Mouse (Mus musculus) hindbrain, embryonic 10.5 days (tissue): Measurements from ENCODE around the gene Arap2. TPM values are rescaled to one million over a fixed set of nuclear protein-coding genes. Genes with fewer than 3 reads are reported as not detected.
"Not testable (repeated sequence)": the region's sequence is repeated elsewhere in the genome, so short reads cannot be mapped to it uniquely, and the experiment has no call there.

Experiments
- DNase-seq: peaks from one replicate; pipeline ENCODE4 v3.0.0-alpha.2; 2017; ENCODE audit warnings: low spot score
- H3K27ac ChIP-seq: fragments of 300-500 bp; sonication (generic); 2 replicates; pipeline ENCODE4 v1.5.1; 2016; ENCODE audit warnings: mild to moderate bottlenecking, moderate library complexity
- H3K27me3 ChIP-seq: fragments of 300-500 bp; sonication (generic); 2 replicates; pipeline ENCODE4 v1.6.1; 2016; ENCODE audit warnings: mild to moderate bottlenecking; ENCODE audit not compliant: poor library complexity, insufficient read depth, severe bottlenecking
- H3K36me3 ChIP-seq: fragments of 300-500 bp; sonication (generic); 2 replicates; pipeline ENCODE4 v1.6.1; 2016; ENCODE audit warnings: mild to moderate bottlenecking, moderate library complexity
- H3K4me1 ChIP-seq: fragments of 300-500 bp; sonication (generic); replicated peaks from 2 replicates; pipeline ENCODE4 v1.6.1; 2016; ENCODE audit warnings: mild to moderate bottlenecking
- H3K4me3 ChIP-seq: fragments of 300-500 bp; sonication (generic); 2 replicates; pipeline ENCODE4 v1.5.1; 2016; ENCODE audit warnings: mild to moderate bottlenecking, moderate library complexity
- H3K9me3 ChIP-seq: fragments of 300-500 bp; sonication (generic); 2 replicates; pipeline ENCODE4 v1.6.1; 2016; ENCODE audit warnings: mild to moderate bottlenecking, moderate library complexity
- WGBS: fragments of 180-500 bp; shearing (Covaris S2); methylation state at CpG from one replicate; pipeline ENCODE4 v1.1.7; 2016; 5-methylcytosine and 5-hydroxymethylcytosine counted together
- polyA plus RNA-seq: library from polyadenylated mRNA; unstranded; fragments of >200 nt; fragmentation: Nextera tagmentation; extraction: Ambion mirVana; gene quantifications from 2 replicates; pipeline ENCODE4 v1.2.1, GENCODE M21; 2016

The Arap2 gene
- polyA plus RNA-seq, 1 experiment from 2014 or later = 0.77 TPM

DNA sequence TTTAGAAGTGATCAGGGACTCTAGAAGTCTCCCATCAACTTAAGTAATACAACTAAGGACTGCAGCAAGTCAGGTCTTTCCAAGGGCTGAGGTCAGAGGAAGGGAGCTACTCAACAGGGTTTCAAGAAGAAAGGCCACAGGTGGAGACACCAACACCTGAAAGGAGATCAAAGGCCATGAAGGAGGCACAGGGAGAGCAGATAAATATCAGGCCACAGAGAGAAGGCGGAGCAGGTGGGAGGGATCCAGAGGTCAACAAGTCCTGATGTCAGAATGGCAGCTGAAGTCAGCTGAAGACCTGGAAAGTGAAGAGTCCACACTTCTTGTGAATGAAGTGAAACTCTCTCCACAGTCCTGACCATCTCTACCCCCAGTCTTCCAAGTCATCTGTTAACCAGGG is 2.9 kb downstream of the Arap2 start:
- Histone ChIP-seq H3K27ac (no peak overlapping the region), H3K36me3 (no peaks in the 10 kb centered on the region), H3K4me3 (no peak overlapping the region), H3K27me3 (peaks cover 17% of the 10 kb centered on the region), H3K4me1 (peaks cover 2% of the 10 kb centered on the region; the same call in 1 of the 2 replicates), H3K9me3 (no peaks in the 10 kb centered on the region)
- WGBS = 90% methylated on average over 1 of the region's 1 CpGs
- DNase-seq = no peak

DNA sequence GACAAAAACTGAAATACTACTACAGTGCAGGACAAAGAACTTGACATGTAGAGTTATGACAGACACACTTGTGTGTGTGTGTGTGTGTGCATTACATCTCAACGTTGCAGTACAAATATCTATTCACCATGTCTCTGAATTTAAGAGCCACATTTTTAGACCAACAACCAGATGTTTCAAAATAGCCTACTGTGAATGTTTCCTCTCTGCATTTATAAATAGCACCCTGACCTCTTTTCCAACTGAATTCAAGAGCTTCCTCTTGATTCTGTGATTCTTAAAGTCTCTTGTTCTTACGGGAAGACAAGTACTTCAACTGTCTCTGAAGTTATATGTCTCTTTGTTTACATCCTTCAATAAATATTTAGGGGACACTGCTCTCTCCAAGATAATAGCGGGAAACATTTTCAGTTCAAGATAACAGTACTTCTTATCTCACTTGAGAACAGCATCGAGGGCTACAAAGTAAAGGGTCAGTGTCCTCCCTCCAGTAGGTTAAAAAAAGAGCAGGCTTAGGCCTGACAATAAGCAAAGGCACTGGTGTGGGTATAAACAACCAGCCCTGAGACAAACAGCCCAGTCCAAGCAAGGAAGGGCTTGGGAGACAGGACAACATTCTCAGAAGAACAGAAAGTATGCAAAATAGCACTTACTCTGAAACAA is 3.5 kb downstream of the Arap2 start:
- WGBS = 77% methylated on average over 4 of the region's 4 CpGs
- H3K36me3 ChIP-seq = no peaks in the 10 kb centered on the region
- no peak for DNase-seq
- H3K9me3 ChIP-seq = no peaks in the 10 kb centered on the region
- H3K27me3 ChIP-seq = peaks cover 17% of the 10 kb centered on the region
- no peak overlapping the region for H3K4me3 ChIP-seq
- H3K4me1 ChIP-seq = peaks cover 2% of the 10 kb centered on the region; the same call in 1 of the 2 replicates
- H3K27ac ChIP-seq = no peak overlapping the region

DNA sequence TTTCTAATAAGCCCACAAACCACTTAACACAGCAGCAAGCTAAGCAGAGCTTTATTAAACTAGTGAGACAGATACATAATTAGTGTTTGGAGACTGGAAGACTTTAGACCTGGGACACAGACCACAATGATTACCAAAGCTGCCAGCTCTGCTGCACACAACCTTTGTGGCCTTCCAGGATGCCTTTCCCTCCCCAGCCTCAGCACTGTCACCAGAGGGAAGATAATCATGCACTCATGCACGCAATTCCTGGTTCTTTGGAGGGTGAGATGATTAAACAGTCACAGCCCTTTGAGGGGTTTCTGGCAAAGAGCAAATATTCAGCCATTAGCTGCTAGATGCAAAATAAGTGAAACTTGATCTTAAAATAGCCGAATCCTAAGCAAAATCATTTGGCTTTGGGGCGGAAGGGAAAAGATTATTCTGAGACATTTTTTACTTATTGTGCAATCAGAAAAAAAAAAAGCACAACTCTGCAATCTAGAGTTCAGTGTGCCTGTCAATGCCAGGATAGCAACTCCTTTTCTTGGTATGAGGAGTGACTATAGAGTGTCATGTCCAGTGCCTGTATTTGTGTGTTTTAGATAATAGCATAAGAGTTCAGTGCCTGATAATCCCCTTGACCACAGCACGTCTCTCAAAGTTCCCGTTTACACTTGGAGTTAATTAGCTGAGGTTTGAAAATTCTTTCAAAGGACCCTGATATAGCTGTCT is 5.0 kb downstream of the Arap2 start:
- no peaks in the 10 kb centered on the region for H3K36me3 ChIP-seq
- no peak overlapping the region for H3K4me3 ChIP-seq
- no peak overlapping the region for H3K27ac ChIP-seq
- no peaks in the 10 kb centered on the region for H3K9me3 ChIP-seq
- H3K27me3 ChIP-seq = peaks cover 9% of the 10 kb centered on the region
- DNase-seq = no peak
- 65% methylated on average over 5 of the region's 5 CpGs for WGBS
- 0 out of 2 replicates have a peak, but pooled peaks cover 2% of the 10 kb centered on the region for H3K4me1 ChIP-seq

DNA sequence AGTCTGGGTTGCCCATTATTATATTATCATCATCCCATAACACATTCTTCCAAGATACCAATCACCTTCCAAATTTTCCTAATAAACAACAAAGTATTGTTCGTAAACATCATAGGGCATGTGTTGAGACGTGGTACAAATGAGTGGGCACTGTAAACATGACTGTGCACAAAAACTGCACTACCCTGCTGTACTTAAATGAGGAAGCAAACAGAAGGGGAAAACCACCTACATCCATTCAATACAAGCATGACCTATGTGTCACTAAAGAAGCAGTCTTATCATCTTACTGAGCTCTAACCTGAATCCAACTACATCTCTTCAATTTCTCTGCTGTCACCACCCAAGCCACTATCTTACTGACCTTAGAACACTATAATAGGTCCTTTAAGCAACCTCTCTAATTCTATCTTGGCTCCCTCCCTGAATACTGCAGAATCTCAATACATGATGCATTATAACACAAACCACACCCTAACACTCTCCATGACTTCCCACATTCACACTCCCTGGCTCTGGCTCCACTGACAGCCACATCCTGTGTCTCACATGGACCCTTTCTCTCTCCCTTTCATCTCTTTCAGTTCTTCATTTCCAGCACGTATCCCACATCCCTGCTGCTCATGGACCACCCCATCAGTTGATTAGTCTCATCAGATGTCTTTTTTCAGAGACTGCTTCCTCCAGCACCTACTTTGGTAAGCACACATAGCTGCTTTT is 10.0 kb downstream of the Arap2 start:
- Histone ChIP-seq H3K36me3 (no peaks in the 10 kb centered on the region), H3K4me1 (peaks cover 7% of the 10 kb centered on the region; the same call in 1 of the 2 replicates), H3K4me3 (no peak overlapping the region), H3K27me3 (no peaks in the 10 kb centered on the region), H3K9me3 (no peaks in the 10 kb centered on the region), H3K27ac (no peak overlapping the region)
- DNase-seq = no peak
- WGBS = 81% methylated on average over 3 of the region's 3 CpGs

DNA sequence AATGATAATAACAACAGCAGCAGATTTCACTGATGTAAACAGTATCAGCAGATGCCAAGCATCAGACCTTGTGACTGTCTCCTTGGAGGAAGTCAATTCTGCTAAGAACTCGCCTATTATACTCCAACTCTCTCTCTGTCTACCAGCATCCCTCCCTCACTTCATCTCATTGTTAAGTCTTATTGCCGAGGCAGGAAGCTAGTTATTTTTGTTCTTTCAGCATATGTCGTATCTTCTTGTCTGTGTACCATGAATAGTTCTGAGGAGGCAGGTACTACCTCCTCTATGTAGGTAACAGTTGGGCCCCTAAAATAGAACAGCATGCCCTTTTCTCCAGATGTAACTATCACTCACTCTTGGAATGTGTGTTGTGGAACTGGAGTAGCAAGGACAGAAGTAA is 13.0 kb downstream of the Arap2 start:
- Histone ChIP-seq H3K4me1 (peaks cover 7% of the 10 kb centered on the region; the same call in 1 of the 2 replicates), H3K27me3 (no peaks in the 10 kb centered on the region), H3K27ac (no peak overlapping the region), H3K4me3 (no peak overlapping the region), H3K36me3 (no peaks in the 10 kb centered on the region), H3K9me3 (no peaks in the 10 kb centered on the region)
- WGBS = 81% methylated on average over 3 of the region's 3 CpGs
- DNase-seq = no peak

DNA sequence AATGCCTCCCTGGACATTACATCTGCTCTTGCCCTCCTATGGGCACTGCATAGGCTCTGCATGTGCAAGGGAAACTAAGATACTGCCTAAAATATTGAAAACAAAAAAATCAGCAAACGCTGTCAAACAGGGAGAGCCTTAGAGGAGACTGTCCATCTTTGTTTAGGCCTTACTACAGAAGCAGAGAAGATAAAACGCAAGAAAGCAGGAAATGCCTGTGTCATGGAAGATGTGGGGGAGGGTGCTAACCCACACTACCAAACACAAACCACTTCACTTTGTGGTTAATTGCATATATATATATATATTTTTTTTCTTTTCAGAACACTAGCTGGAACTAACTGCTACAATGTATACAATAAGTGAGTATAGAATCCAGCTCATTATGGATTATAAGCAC is 14.3 kb downstream of the Arap2 start:
- Histone ChIP-seq H3K4me3 (no peak overlapping the region), H3K9me3 (no peaks in the 10 kb centered on the region), H3K27me3 (no peaks in the 10 kb centered on the region), H3K4me1 (peaks cover 7% of the 10 kb centered on the region; the same call in 1 of the 2 replicates), H3K36me3 (no peaks in the 10 kb centered on the region), H3K27ac (no peak overlapping the region)
- WGBS = 68% methylated on average over 2 of the region's 2 CpGs
- DNase-seq = no peak

DNA sequence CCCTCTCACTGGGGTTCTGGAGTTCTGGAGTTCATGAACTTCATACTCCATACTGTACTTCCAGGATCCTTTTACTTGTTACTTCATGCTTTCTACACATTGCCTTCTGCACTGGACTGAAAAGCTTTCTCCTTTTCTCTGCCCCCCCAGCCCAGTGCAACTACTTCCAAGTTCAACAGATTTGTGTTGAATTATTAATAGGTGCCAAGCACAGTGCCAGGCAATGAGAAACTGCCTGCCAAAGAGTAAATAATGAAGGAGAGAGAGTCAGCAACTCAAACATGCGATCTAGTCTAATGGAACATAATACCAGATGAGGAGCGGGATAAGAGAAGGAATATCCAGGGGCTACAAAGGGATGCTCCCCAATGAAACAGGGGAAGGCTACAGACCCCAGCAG is 17.8 kb downstream of the Arap2 start:
- Histone ChIP-seq H3K27me3 (no peaks in the 10 kb centered on the region), H3K9me3 (no peaks in the 10 kb centered on the region), H3K36me3 (no peaks in the 10 kb centered on the region), H3K4me3 (no peak overlapping the region), H3K27ac (no peak overlapping the region), H3K4me1 (peaks cover 7% of the 10 kb centered on the region; the same call in 1 of the 2 replicates)
- WGBS = 97% methylated on average over 2 of the region's 2 CpGs
- DNase-seq = no peak

DNA sequence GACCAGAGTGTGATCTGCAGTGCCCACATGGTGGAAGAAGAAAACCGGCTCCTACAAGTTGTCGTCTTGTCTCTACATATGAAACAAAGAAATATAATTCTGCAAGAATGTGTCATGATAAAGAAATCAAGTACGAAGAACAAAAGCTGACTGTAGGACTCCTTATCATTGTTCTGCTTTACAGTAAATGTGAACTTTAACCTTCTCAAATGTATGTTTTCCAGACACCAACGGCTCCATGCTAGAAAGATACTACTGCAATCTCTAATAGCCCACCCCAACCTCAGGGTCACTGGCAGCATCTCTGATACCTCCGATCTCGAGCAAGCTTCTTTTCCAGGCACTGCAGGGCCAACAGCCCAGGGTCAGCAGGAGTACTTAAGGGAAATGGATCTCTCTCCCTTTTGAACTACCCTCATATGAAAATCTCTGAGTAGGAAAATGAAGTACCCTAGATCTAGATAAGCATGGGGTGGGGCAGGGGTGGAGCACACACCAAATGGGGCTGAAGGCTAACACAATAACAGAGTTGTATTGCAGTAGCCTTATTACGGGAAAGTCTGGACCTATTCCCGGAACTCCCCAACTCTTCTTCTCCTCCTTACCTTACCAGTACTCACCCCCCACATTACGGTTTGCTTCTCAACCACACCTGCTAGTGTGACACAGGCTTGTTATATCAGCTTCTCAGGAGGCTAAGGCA is 22.6 kb downstream of the Arap2 start:
- Histone ChIP-seq H3K27ac (no peak overlapping the region), H3K9me3 (no peaks in the 10 kb centered on the region), H3K4me1 (no peaks in the 10 kb centered on the region), H3K4me3 (no peak overlapping the region), H3K36me3 (no peaks in the 10 kb centered on the region), H3K27me3 (no peaks in the 10 kb centered on the region)
- WGBS = 91% methylated on average over 9 of the region's 9 CpGs
- DNase-seq = no peak

DNA sequence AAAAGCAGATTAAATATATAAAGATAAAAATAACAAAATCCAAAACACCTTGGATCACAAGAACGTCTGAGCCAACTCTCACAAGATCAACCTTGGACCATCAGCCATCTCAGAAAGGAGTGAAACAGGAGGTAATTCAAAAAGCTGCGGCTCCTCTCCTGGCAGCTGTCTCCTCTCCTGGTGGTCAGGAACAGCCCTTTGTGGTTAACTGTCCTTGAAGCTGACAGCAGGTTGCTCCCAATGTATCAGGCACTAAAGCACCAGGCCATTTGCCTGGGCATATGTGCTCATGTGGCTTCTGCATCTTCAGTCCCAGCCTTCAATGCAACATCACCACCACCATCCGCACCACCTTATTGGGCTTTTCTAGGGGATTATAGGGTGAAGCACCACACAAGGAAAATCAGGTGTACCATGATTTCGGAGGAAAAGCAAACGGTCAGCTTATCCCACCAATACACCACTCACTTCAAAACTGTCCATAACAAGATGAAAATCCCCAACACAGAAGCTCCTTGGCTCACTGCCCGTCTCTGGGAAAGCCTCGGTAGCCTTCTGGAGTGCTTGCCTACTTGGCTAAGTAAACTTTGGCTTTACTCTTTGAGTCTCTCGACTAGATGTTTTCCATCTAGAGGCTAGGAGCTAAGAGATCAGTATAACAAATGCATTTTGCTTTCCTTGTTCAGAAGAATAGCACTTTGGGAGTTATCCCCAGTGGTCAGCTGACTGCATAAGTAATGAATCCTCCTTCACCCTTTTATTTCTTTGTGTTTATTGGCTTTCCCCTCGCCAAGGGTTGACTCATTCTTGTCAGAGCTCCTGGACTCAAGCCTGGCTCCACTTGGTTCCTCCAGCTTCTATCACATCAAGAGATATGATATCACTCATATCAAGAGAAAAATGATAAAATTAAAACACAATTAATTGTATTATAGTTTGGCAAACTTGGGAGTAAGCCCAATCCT is 26.2 kb downstream of the Arap2 start:
- Histone ChIP-seq H3K4me3 (no peak overlapping the region), H3K9me3 (no peaks in the 10 kb centered on the region), H3K4me1 (no peaks in the 10 kb centered on the region), H3K36me3 (no peaks in the 10 kb centered on the region), H3K27me3 (no peaks in the 10 kb centered on the region), H3K27ac (no peak overlapping the region)
- no peak for DNase-seq
- WGBS = 87% methylated on average over 9 of the region's 9 CpGs

DNA sequence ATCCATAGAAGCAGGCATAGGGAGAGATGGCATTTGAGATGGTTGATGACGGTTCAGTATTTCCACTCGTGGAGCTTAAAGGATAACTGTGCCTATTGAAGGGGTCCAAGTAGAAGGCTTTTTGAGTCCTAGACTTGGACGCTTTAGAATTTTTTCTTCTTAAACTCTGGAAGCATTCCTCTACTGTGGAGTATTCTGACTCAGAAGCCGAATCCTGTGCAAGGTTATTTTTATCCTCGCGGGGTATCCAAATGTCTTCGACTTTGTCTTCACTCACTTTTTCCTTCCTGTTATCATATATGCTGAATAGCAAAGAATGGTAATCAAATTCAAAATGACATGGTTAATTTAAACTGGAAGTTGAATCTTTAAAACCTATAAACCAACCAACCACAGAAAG is 35.4 kb downstream of the Arap2 start:
- WGBS = 95% methylated on average over 7 of the region's 7 CpGs
- H3K4me3 ChIP-seq, DNase-seq, H3K27me3 ChIP-seq, H3K9me3 ChIP-seq, H3K36me3 ChIP-seq, H3K4me1 ChIP-seq, H3K27ac ChIP-seq: not testable (repeated sequence)

DNA sequence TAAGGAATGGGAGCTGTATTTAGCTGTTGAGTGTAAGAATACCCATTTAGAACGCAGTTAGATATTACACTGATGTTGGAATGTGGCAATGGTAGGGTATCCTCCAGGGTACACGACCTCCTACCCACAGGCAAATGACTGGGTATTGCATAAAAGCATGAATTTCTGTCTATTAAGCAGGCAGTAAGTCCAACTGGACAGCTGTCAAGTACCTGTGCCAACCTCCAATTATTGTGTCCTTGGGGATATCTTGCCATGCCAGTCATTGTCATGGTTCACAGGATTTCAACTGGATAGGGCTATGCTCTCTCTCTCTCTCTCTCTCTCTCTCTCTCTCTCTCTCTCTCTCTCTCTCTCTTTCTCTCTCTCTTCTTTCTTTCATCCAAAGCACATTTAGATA is 40.4 kb downstream of the Arap2 start:
- Histone ChIP-seq H3K4me1 (no peaks in the 10 kb centered on the region), H3K4me3 (no peak overlapping the region), H3K36me3 (no peaks in the 10 kb centered on the region), H3K9me3 (no peaks in the 10 kb centered on the region), H3K27me3 (no peaks in the 10 kb centered on the region), H3K27ac (no peak overlapping the region)
- WGBS = 77% methylated on average over 2 of the region's 2 CpGs
- DNase-seq = no peak
